Mouse (Mus musculus) gastrocnemius, adult 18-20 months (tissue): ENCODE measurements around the gene 2310022A10Rik. TPM values are rescaled to one million over a fixed set of nuclear protein-coding genes. Genes with fewer than 3 reads are reported as not detected.
"Not testable (repeated sequence)": the region's sequence is repeated elsewhere in the genome, so short reads cannot be mapped to it uniquely, and the experiment has no call there.

Source experiments
- DNase-seq: peaks from one replicate; pipeline ENCODE4 v3.0.0; 2021; ENCODE audit warnings: low spot score
- total RNA-seq, 2 experiments: library from RNA; stranded (reverse); gene quantifications; 2 replicates each; pipeline ENCODE4 v1.2.3; 2021

Gene 2310022A10Rik
- total RNA-seq, 2 experiments from 2014 or later, result 103 to 116 TPM

GRCm38 (mm10) chr7:27610370-27610769 lies 57.3 kb downstream of the 2310022A10Rik start:
- DNase-seq, result no peak

- no peak for DNase-seq
Measured at GRCm38 (mm10) chr7:27610871-27611270, 57.8 kb downstream of the 2310022A10Rik start.

- DNase-seq, result no peak
Measured at GRCm38 (mm10) chr7:27612940-27613339, 59.9 kb downstream of the 2310022A10Rik start.

GRCm38 (mm10) chr7:27613751-27614499 lies 60.9 kb downstream of the 2310022A10Rik start:
- no peak for DNase-seq

GRCm38 (mm10) chr7:27621028-27621427 lies 68.0 kb downstream of the 2310022A10Rik start:
- peak; percentile 41 for DNase-seq

GRCm38 (mm10) chr7:27622234-27622633 lies 69.2 kb downstream of the 2310022A10Rik start:
- no peak for DNase-seq

- DNase-seq, result no peak
Measured at GRCm38 (mm10) chr7:27624967-27625366, 71.9 kb downstream of the 2310022A10Rik start.

GRCm38 (mm10) chr7:27627707-27628106 lies 74.7 kb downstream of the 2310022A10Rik start:
- no peak for DNase-seq

- DNase-seq, result no peak
Measured at GRCm38 (mm10) chr7:27628190-27628589, 75.2 kb downstream of the 2310022A10Rik start.

- not testable (repeated sequence) for DNase-seq
Measured at GRCm38 (mm10) chr7:27628816-27629215, 75.8 kb downstream of the 2310022A10Rik start.

- DNase-seq, result no peak
Measured at GRCm38 (mm10) chr7:27631439-27631838, 78.4 kb downstream of the 2310022A10Rik start.

Other genes starting within 250 kb of the 2310022A10Rik start
- gene Ltbp4, start 215.5 kb upstream of the 2310022A10Rik start, total RNA-seq, result 10 to 100 TPM; 55.8 to 66.9 TPM
- 1 to 10 TPM; 2.2 to 3.0 TPM for gene Shkbp1, start 197.2 kb upstream of the 2310022A10Rik start, total RNA-seq
- under 1 TPM in 1 of 2 experiments, not detected in 1; 0.57 TPM for gene Gm20479, start 195.8 kb upstream of the 2310022A10Rik start, total RNA-seq
- not detected for gene Sptbn4, start 105.5 kb upstream of the 2310022A10Rik start, total RNA-seq
- gene Blvrb, start 105.3 kb upstream of the 2310022A10Rik start, total RNA-seq, result 10 to 100 TPM; 12.5 to 12.7 TPM
- 1 to 10 TPM; 3.0 to 4.0 TPM for gene Sertad3, start 79.5 kb upstream of the 2310022A10Rik start, total RNA-seq
- gene Sertad1, start 66.3 kb upstream of the 2310022A10Rik start, total RNA-seq, result 1 to 10 TPM; 6.9 to 8.4 TPM
- 1 to 10 TPM; 5.2 to 6.6 TPM for gene Prx, start 53.9 kb upstream of the 2310022A10Rik start, total RNA-seq
- not detected for gene Hipk4, start 30.0 kb upstream of the 2310022A10Rik start, total RNA-seq
- gene Pld3, start within 50 bp of the 2310022A10Rik start, total RNA-seq, result 10 to 100 TPM; 15.1 to 16.1 TPM
- gene Akt2, start 38.3 kb downstream of the 2310022A10Rik start, total RNA-seq, result 100 to 1,000 TPM; 171 to 178 TPM
- gene Ttc9b, start 100.7 kb downstream of the 2310022A10Rik start, total RNA-seq, result not detected
- gene Map3k10, start 121.4 kb downstream of the 2310022A10Rik start, total RNA-seq, result 10 to 100 TPM; 36.3 to 38.4 TPM
- under 1 TPM; 0.37 to 0.64 TPM for gene Zfp607b, start 136.1 kb downstream of the 2310022A10Rik start, total RNA-seq
- gene Zfp60, start 178.2 kb downstream of the 2310022A10Rik start, total RNA-seq, result 1 to 10 TPM; 5.1 to 6.9 TPM